Mouse (Mus musculus) frontal cortex, adult 2 months (tissue): ENCODE data around the gene Fos. TPM values are rescaled to one million over a fixed set of nuclear protein-coding genes. Genes with fewer than 3 reads are reported as not detected.

Experiments used
- DNase-seq, 2 experiments: peaks; one replicate each; pipeline ENCODE4 v3.0.0; 2022; ENCODE audit warnings: low spot score in 1 of 2; ENCODE audit errors: extremely low spot score in 1 of 2
- polyA plus RNA-seq: library from polyadenylated mRNA; depleted of rRNA; stranded (reverse); fragments of >200 nt; gene quantifications from 2 replicates; pipeline ENCODE4 v1.2.3, GENCODE M21; 2012

Gene Fos
- polyA plus RNA-seq, 1 experiment: 38.0 TPM

DNA sequence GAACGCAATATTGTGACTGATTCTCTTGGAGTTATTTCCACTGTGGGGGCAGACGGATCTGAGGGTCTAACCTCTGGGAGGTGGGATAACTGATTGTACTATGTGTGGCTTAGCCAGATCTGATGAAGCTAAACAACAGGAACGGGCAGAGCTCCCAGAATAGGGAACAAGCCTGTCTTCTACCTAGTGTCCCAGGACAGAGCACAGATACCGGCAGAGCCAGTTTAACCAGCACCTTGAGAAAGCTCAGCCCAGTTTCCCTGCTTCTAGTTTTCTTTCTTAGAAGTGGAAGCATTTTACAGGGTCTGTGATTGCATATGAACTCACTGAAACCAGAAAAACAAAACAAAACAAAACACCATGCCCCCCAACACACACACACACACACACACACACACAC is 13.9 kb upstream of the Fos start:
- DNase-seq: no peak

DNA sequence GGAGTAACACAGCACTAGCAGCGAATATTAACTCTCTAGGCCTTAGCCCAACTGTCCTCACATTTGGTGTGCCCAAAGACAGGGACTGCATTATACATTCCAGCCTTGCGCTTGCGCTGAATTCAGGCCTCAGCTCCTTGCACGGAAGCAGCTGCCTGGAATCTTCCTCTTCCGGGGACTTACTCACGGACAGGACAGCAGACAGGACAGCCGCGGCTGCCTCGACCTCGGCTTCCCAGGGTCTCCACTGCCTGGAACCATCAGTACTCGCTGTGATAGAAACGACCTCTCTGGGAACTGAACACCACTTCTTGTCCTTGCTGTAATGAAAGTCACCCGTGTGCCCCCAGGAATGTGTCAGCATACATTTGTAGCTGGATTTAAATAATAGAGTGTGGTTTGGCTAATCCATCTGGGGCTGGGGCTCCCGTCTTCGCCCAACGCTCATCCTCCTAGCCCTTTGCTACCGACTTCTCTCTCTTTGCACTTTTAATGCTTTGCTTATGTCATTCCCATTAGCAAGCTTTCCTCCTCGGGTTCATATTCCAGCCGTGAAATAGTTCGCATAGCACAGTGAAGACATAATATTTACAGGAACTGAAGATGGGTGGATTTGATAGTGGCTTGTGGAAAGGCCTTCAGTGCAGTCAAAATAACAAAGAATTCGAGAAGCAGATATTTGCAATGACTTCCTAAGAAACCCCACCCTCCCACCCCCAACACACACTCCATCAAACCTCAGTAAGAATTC is 11.6 kb upstream of the Fos start:
- DNase-seq: no peak

DNA sequence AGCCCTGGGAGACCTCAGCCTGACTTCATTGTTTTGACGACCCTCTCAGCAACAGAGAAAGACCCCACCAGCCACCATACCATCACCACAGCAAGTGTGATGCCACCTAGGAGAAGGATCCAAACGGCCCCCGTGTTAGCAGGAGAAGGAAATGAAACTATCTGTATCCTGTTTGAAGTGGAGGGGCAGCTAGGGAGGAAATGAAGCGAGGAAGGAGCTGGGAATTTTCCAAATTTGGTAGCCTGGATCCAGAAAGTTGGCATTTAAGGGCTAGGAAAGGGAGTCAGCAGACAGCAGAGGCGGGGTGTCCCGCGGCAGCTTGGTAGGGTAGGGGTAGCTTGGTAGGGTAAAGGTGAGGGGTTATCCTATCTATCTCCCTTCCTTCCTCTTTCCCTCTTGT is 10.9 kb upstream of the Fos start:
- no peak for DNase-seq

DNA sequence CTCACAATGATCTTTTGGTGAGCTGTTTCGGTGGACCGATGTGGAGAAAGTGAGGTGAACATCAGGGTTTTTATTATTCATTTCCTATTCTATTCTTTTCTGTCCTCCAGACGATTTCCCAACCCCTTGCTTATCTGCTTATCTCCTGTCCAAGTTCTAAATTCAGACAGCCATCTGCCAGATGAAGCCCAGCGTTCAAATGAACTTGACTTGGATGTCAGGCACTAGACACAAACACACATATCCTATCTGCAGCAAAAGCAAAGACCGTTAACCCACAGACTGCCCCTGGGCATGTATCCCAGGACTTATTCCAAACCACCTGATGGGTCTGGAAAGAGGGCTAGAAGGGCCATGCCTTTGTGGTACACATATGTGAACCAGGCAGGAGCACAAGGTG is 9.3 kb upstream of the Fos start:
- DNase-seq: no peak

DNA sequence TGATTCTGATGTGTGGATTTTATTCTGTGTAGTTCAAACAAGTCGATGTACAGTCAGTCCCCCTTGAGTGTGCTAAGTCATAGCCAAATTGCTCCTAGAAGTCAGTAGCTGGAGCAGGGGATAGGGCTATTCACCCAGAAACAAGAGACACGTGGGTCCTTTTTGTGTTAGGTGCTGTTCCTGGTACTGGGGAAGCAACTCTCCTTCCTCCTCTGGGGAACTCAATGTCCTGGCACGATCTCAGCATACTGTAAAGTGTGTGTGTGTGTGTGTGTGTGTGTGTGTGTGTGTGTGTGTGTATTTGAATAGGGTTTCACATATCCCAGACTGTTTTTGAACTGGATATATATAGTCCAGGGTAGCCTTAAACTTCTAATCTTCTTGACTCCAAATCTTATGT is 8.8 kb upstream of the Fos start:
- DNase-seq: no peak

DNA sequence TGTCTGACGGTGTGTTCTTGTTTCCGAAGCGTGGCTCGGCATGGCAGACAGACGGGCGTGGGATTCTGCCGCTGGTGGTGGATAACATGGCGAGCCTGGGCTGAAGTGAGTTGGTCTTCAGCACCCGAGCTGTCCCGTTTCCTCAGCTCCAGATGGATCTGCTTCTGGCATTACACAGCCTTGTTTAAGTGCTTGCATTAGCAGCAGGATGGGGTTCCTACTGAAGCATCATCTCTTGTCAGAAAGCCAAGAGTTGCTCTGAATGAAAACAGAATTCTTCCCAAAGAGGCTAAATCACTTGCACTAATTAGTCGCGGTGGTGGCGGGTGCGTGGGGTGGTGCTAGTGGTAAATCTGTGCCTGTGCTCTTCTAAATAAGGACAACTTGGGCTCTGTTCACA is 5.8 kb upstream of the Fos start:
- peak; percentile 68 to 81 for DNase-seq

DNA sequence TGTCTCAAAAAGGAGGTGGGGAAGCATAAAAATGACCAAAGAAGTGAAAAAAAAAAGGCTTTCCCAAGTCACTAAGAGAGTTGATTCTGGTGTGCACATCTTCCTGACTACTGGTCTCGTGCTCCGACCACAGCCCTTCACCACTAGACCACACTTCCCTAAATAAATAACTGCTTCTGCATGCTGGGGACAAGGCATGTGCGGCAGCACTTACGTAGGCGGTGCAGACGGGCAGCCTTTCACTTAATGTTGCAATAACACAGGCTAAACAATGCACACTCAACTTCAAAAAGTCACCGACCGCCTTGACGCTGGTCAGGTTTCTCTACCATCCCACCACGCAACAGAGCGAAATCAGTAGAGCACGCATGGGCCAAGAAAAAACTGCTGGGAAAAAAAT is 5.0 kb upstream of the Fos start:
- DNase-seq: no peak

DNA sequence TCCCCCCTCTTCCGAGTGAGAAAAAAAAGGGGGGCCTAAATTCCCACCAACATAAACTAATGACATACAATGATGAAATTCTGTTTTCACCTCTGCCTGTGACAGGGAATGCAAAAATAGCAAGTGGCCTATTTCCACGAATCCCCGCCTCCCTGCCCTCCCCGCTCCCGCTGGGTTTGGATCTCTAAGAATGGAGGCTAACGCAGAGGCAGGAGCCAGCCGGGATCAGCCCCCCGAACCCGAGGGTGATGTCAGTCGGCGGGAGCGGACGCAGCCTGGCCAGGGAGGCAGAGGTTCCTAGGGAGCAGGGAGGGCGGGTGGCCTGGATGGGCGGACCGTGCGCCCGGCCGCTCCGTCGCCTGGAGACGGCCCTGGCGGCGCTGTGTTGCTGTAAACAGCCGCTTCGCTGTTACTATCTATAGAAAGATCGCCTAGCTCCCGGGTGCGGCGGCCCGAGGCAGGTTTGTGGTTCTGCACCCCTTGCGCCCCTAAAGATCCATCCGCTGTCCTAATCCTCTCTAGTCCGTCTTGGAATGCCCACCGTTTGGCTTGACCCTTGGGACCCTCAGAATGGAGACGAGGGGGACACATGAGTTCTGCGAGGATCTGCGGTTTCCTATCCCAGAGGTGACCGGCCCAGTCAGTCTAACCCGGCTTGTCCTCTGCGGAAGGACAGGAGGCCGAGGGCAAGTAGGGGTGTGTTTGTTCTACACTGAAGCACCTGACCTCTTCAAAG is 1.6 kb upstream of the Fos start:
- DNase-seq: no peak

DNA sequence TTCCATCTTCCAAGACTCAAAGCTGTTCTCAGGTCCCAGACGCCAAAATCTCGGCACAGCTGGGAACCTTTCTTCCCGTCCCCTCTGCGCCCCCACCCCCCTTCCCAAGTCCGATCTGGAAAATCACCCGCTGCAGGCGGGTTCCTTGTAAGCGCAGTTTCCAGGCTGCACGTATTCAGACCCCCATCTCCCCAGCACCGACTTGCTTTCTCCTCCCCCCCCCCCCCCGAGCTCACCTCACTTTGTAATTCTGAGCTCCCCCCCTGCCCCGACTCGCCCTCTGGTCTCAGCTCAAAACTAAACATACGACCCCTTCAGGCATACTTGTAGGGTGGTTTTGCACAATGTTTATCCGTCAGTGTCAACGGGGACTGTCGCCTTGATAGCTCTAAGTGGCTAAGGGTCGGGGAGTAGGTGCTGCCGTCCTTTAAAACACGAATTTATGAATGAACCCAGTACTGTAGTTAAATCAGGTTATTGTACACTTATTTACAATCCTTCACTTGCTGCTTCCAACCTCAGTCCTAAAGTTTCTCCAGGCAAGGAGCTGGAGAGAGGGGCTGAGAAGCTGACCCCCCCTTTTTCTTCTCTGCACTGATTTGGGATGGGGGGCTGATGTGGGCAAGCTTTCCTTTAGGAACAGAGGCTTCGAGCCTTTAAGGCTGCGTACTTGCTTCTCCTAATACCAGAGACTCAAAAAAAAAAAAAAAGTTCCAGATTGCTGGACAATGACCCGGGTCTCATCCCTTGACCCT is 857 bp upstream of the Fos start:
- DNase-seq: no peak

DNA sequence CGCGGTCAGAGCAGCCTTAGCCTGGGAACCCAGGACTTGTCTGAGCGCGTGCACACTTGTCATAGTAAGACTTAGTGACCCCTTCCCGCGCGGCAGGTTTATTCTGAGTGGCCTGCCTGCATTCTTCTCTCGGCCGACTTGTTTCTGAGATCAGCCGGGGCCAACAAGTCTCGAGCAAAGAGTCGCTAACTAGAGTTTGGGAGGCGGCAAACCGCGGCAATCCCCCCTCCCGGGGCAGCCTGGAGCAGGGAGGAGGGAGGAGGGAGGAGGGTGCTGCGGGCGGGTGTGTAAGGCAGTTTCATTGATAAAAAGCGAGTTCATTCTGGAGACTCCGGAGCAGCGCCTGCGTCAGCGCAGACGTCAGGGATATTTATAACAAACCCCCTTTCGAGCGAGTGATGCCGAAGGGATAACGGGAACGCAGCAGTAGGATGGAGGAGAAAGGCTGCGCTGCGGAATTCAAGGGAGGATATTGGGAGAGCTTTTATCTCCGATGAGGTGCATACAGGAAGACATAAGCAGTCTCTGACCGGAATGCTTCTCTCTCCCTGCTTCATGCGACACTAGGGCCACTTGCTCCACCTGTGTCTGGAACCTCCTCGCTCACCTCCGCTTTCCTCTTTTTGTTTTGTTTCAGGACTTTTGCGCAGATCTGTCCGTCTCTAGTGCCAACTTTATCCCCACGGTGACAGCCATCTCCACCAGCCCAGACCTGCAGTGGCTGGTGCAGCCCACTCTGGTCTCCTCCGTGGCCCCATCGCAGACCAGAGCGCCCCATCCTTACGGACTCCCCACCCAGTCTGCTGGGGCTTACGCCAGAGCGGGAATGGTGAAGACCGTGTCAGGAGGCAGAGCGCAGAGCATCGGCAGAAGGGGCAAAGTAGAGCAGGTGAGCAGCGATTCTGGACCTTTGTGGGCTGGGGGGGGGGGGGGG is 875 bp downstream of the Fos start:
- peak in 1 of 2 experiments; percentile 84 for DNase-seq

DNA sequence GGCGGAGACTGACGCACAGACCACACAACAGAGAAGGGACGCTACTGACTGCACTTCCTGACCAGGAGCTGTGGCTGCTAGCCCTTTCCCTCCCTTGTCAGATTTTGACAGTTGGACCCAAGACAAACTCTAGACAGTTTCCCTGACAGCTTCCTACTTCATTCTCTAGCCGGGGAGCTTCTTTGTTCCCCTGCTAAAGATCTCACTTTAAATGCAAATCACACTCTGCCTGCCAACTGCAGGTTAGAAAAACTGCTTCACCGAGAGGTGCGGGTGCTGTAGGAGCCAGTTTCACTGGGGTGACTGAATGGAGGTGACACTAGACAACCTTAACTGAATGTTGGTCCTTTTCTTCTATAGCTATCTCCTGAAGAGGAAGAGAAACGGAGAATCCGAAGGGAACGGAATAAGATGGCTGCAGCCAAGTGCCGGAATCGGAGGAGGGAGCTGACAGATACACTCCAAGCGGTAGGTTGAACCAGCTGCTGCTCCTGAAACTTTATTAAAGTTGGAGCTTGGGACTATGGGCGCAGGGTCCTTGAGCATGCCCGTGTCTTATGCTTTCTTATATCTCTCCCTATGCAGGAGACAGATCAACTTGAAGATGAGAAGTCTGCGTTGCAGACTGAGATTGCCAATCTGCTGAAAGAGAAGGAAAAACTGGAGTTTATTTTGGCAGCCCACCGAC is 1.7 kb downstream of the Fos start:
- DNase-seq: peak in 1 of 2 experiments; percentile 25

DNA sequence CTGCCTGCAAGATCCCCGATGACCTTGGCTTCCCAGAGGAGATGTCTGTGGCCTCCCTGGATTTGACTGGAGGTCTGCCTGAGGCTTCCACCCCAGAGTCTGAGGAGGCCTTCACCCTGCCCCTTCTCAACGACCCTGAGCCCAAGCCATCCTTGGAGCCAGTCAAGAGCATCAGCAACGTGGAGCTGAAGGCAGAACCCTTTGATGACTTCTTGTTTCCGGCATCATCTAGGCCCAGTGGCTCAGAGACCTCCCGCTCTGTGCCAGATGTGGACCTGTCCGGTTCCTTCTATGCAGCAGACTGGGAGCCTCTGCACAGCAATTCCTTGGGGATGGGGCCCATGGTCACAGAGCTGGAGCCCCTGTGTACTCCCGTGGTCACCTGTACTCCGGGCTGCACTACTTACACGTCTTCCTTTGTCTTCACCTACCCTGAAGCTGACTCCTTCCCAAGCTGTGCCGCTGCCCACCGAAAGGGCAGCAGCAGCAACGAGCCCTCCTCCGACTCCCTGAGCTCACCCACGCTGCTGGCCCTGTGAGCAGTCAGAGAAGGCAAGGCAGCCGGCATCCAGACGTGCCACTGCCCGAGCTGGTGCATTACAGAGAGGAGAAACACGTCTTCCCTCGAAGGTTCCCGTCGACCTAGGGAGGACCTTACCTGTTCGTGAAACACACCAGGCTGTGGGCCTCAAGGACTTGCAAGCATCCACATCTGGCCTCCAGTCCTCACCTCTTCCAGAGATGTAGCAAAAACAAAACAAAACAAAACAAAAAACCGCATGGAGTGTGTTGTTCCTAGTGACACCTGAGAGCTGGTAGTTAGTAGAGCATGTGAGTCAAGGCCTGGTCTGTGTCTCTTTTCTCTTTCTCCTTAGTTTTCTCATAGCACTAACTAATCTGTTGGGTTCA is 2.5 kb downstream of the Fos start:
- no peak for DNase-seq

DNA sequence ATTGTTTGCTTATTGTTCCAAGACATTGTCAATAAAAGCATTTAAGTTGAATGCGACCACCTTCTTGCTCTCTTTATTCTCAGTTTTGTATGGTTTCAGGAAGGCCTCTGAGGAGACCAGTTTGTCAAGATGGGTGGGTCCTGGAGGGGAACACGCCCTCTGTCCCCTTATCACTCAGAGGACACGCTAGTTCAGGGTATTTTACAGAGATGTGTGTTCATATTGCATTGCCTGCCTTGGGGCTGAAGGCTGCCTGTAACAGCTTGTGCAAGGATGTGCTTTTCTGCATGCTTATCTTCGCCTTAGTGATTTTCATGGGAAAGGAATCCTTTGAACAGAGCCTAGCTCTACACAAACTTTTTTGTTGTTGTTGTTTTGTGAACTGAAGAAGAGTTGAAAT is 3.5 kb downstream of the Fos start:
- DNase-seq: no peak

DNA sequence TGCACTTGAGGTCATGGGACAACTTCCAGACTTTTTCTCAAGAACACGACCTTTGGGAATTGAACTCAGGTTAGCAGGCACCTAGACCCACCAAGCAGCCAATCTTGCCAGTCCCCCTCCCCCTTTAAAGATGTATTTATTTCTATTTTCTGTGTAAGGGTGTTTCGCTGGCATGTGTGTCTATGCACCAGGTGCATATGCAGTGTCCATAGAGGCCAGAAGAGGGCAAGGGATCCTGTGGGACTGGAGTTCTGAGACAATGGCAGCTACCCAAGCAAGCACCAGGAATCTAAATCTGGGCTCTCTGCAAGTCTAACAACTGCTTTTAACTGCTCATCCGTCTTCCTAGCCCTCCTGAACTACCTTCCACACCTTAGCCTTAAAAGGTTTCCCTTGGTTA is 4.1 kb downstream of the Fos start:
- no peak for DNase-seq

DNA sequence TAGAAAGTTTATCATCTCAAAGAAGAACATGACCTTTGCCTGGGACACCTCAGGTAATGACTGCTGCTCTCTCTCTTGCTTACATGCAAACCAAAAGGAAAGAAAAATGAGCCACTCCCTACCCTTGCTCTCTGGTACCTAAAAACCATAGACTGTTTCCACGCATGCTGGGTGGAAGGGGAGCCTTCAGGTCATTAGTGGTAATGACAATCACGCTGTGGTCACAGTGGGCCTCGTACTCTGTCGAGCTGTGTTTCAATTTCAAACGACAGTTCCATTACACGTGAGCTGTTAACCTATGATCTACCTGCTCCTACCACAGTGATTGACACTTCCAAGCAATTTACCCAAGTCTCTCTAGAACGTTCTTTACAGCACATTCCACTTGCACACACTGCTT is 5.0 kb downstream of the Fos start:
- no peak for DNase-seq

DNA sequence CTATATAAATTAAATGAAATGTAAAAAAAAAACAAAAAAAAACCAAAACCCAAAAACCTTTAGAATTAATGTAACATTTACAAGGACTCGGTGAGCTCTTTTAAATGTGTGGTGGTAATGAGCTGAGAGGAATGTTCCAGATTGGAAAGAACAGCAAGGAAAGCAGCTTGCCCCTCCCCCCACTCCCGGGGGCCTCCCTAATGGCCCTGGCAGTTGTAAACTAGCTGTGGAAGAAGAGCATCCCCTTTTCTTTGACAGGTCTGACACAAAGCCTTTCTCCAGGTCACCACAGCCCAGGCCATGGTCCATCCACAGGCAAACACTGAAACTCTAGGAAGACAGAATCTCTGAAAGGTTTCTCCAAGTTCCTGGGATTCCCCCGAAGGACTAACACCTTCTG is 5.5 kb downstream of the Fos start:
- no peak for DNase-seq

DNA sequence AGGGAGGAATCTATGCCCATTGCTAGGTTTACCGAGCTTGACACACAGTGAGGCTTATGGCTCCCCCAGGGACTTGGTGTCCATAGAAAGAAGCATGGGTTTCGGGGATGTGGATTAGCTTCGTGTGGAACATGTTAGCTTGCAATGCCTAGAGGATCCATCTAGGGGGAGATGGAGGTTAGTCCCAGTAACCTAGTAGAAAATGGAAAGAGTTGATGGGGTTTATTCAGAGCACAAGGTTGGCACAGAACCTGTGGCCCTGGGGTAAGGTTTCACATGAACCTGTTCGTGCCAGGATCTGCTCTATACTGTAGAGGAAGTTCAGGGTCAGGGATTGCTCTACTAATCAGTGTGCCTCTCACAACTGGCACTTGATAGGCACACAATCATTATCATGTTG is 9.5 kb downstream of the Fos start:
- peak in 1 of 2 experiments; percentile 20 for DNase-seq

DNA sequence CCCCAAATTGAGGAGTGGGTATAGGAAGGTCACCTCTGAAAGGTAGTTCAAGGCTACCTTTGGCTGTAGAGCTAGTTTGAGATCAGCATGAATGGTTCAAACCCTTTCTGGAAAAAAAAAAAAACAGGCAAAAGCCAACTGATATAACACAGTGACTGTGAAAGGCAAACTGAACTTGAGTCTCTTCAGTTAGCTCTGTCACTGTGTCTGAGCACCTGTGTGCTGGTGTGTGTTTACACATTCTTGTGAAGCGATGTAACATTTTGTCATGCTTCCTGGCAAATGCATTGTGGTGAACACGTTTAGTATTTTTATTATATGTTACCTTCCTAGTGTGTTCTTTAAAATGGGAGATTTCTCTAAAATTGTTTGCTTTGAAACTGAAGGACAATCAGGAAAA is 11.0 kb downstream of the Fos start:
- DNase-seq: no peak
